Mouse (Mus musculus) adipocyte (in vitro differentiated cells): ENCODE measurements around the gene Ppip5k1.

ENCODE experiments used
- DNase-seq: peaks from one replicate; pipeline ENCODE4 v3.0.0-alpha.2; 2016; ENCODE audit warnings: low spot score

Gene Ppip5k1

GRCm38 (mm10) chr2:121299471-121299870 lies 55.7 kb downstream of the Ppip5k1 start:
- no peak for DNase-seq

- DNase-seq, result no peak
Observed at GRCm38 (mm10) chr2:121298131-121298530, 57.1 kb downstream of the Ppip5k1 start.

- no peak for DNase-seq
Observed at GRCm38 (mm10) chr2:121297701-121298100, 57.5 kb downstream of the Ppip5k1 start.

GRCm38 (mm10) chr2:121296754-121297231 lies 58.4 kb downstream of the Ppip5k1 start:
- DNase-seq, result no peak

- DNase-seq, result peak; percentile 55
Observed at GRCm38 (mm10) chr2:121295608-121296571, 59.3 kb downstream of the Ppip5k1 start.

GRCm38 (mm10) chr2:121294753-121295607 lies 60.2 kb downstream of the Ppip5k1 start:
- DNase-seq, result peak; percentile 59

GRCm38 (mm10) chr2:121294182-121294581 lies 61.0 kb downstream of the Ppip5k1 start:
- DNase-seq, result peak; percentile 45

- no peak for DNase-seq
Observed at GRCm38 (mm10) chr2:121292316-121293013, 62.7 kb downstream of the Ppip5k1 start.

GRCm38 (mm10) chr2:121289730-121290540 lies 65.3 kb downstream of the Ppip5k1 start:
- DNase-seq, result no peak

- DNase-seq, result peak; percentile 49
Observed at GRCm38 (mm10) chr2:121288901-121289729, 66.1 kb downstream of the Ppip5k1 start, which contains the start of gene Map1a. Map1a (plus strand) TSS chr2:121289600.

GRCm38 (mm10) chr2:121287850-121288249 lies 67.3 kb downstream of the Ppip5k1 start:
- no peak for DNase-seq

GRCm38 (mm10) chr2:121271928-121272516 lies 83.2 kb downstream of the Ppip5k1 start:
- no peak for DNase-seq

- peak; percentile 96 for DNase-seq
Observed at GRCm38 (mm10) chr2:121271236-121271927, 83.8 kb downstream of the Ppip5k1 start, which contains the start of gene Trp53bp1. Trp53bp1 (minus strand) TSS chr2:121271407.

GRCm38 (mm10) chr2:121270521-121271235 lies 84.5 kb downstream of the Ppip5k1 start:
- DNase-seq, result no peak

- no peak for DNase-seq
Observed at GRCm38 (mm10) chr2:121268446-121268845, 86.8 kb downstream of the Ppip5k1 start.
